Mouse (Mus musculus) kidney, postnatal 14 days (tissue): Measurements from ENCODE around the gene Nipa1.
"Not testable (repeated sequence)": the region's sequence is repeated elsewhere in the genome, so short reads cannot be mapped to it uniquely, and the experiment has no call there.

ENCODE experiments used
- DNase-seq: peaks from one replicate; pipeline ENCODE4 v3.0.0; 2022; ENCODE audit warnings: mixed read lengths

The Nipa1 gene

GRCm38 (mm10) chr7:56019930-56020253 is at the start of gene Nipa1:
Gene Nipa1 (minus strand): TSS chr7:56019954.
- DNase-seq: no peak

GRCm38 (mm10) chr7:56066634-56067033 is 46.9 kb upstream of the Nipa1 start:
- no peak for DNase-seq

GRCm38 (mm10) chr7:56066136-56066535 is 46.4 kb upstream of the Nipa1 start:
- no peak for DNase-seq

DNA sequence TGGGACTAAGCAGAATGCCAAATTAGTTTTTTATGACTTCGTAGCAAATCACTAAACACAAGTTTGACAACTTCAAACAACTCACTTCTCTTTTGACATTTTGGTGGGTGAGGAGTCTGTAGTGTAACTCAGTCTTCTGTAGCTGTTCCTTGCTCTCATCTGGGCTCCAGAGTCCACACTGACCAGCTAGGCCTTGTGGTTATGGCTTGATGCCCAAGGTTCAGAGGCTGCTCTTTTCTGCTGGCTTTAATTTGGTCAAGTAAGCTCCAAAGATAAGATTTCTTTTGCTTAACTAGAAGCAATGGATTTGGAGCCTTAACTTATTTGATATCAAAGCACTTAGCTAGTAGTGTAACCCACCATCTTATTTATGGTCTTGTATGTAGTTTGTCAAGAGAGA is 45.1 kb upstream of the Nipa1 start:
- peak; percentile 73 for DNase-seq

DNA sequence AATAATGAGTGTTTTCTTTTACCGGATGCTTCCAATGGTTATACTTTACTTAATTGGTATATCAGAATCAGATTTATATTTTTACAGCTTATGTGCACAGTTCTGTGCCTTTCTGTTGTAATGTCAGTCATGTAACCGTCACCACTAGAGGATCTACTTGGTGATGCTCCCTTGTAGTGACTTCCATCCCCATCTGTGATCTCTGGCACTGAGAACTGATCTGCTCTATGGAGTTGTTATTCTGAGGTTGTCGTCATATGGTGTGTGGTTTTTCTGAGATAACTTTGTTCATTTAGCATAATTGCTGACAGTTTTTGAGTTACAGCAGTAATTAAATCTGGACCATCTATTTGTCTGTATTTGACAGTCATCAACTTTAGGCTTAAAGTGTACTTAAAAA is 35.6 kb upstream of the Nipa1 start:
- no peak for DNase-seq

DNA sequence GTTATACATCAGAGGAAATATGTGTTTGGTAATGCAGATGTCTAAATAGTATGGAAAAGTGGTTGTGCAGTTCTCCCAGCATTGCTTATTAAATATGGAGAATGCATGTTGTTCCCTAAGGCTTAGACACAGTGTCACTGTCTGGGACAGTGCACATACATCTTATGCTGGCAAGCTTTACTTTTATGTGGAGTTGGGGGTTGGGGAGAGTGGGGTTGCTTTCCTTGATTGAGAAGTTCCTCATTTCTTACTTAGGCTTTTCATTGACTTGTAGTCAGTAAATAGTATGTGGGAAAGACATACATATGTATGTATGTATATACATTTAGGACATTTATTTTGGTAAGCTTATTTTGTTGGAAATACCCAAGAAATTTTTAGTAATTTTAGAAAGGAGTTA is 33.2 kb upstream of the Nipa1 start:
- DNase-seq: no peak

DNA sequence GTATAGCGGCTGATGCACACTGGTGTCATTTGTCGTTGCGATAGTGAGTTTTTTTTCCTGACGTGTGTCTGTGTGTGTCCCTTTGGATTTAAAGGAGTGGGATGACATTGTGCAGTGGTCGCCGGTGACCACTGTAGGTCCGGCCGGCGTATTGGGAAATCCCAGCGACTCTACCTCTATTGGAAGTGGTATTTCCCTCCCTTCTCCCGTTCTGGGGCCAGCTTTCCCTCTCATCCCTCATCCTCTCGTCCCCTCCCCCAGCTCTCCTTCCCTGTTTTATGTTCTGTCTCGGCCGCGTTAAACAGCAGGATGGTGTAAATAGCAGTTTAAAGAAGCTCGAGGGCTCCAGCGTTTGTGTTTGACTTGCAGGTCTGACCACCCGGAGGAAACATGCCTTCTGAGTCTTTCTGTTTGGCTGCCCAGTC is 30.7 kb upstream of the Nipa1 start:
- peak; percentile 50 for DNase-seq

DNA sequence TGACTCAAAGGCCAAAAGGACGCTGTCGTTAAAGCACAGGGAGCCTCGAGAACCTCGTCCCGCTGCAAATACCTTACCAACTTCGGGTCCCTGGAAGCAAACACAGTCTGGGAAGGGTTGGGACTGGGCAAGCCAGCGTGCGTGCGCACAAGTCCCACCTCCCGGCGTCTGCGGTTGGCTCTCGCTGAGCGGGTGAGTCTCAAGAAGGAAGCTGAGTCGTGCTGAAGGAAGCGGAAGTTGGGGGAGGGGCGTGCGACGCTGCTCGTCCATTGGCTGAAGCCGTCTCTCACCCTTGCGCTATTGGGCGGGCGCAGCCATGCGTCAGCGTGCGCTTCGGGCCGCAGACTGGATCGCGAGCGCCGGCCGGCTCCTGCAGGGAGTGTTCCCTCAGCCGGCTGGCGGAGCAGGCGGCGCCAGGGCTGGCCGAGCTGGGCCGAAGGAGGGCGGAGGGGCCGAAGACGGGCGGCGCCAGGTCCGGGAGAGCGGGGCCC is 30.1 kb upstream of the Nipa1 start, which contains the start of gene Herc2:
Gene Herc2, plus strand, starts transcription at position 366 of the 491 bp plus-strand sequence.
- DNase-seq: peak; percentile 100

- DNase-seq: no peak
These were observed 27.4 kb upstream of the Nipa1 start for GRCm38 (mm10) chr7:56047178-56047577.

DNA sequence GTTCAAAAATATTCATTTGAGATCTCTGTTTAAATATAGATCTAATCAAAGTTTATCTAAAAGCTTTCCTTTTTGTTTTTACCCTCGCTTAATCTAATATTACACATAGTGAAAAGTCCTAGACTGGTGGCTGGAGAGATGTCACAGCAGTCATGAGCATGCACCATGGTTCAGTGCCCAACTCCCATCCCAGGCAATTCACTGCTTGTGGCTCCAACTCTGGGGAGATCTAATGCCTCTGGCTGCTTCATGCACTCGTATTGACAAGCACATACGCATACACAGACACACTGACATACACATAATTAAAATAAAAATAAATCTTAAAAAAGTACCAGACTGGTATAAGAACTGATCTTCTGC is 24.5 kb upstream of the Nipa1 start:
- DNase-seq: no peak

DNA sequence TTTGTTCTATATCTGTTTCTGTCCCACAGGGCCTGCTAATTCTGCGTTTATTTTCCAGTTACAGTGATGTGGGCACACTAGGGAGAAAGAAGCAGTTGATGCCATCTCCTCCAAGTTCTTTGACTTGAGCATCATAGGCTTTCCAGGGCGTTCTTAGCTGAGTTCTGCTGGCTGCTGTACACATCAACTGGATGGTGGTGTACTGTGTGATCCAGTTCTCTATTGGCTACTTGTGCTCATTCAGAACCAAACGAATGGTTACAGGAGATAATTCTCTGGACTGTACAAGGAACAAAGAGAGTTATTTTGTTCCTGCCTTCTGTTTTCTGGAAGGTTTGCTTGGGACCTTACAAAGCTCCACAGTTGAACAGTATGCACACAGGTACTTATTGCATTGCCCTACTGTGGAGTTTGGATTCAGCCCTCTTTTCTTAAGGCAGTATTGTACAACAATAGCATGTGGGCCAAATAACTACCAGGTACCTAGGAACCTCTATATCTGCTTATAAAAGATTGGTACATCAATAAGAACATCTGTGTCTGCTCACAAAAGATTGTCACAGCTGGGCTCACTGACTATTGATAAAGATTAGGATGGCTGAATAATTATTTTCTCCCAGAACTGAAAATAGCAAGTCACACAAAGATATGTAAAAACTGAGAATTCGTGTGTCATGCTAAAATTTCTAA is 24.0 kb upstream of the Nipa1 start:
- no peak for DNase-seq

- peak; percentile 69 for DNase-seq
These were observed 22.6 kb upstream of the Nipa1 start for GRCm38 (mm10) chr7:56042353-56042752.

- no peak for DNase-seq
These were observed 3.8 kb upstream of the Nipa1 start for GRCm38 (mm10) chr7:56023586-56023985.

DNA sequence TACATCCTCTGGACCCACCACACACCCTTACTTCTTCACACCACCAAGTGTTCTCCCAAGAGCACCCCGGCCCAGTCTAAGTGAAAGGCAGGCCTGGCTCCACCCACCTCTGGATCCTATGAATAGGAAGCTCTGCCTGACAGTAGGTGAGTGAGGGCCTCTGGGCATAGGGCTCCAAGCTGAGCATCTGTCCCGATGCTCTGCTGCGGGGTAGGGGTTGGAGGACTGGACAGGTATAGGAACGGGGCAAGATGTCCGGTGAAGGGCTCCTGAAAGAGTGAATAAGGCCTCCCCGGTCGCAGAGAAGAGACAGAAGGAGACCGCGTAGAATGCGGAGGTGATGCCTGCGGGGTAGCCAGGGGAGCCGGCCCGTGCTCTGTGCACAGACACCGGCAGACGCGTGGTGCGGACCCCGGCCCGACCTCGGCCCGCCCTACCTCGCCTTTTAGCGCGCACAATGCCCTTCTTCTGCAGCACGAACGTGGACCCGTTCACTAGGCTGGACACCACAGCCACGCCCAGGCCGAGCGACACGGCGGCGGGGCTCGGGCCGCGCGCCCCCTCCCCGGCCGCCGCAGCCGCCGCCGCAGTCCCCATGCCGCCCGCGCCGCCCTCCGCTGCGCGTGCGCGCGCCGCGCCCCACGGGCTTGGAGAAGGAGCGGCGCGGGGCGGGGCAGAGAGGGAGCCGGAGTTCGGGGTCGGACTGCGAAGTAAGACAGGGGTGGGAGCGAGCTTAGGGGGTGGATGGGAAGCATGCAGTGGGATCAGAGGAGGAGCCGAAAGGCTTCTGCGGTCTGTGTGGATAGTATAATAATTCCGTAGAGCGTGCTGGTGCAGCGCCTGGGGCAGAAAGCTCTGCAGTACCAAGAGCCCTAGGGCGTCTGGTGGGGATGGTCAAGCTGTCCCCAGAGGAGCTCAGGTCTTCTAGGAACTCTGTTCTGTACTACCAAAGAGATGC is 503 bp downstream of the Nipa1 start:
- peak; percentile 80 for DNase-seq

DNA sequence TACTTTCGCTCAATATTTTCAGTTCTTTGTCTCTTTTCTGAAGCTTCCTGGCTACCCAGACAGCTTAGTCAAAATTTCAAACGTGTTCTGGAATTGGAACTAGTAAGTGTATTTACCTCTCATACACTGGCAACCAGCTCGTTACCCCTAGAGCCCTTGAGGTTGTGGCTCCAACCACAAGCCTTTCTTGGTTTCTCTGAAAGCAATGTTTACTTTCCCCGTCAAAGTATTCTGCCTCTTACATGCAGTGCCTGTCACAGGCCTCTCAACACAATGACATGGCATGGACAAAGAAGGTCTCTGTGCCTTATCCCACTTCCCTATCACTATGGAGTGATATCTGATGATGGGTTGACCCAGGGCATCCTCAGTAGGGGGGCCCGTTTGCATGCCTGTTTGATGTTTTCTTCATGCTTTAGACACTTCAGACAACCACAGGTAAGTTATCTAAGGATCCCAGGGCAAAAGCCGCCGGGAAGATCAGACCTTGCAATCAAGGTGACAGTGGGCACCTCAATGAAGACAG is 1.2 kb downstream of the Nipa1 start:
- no peak for DNase-seq

DNA sequence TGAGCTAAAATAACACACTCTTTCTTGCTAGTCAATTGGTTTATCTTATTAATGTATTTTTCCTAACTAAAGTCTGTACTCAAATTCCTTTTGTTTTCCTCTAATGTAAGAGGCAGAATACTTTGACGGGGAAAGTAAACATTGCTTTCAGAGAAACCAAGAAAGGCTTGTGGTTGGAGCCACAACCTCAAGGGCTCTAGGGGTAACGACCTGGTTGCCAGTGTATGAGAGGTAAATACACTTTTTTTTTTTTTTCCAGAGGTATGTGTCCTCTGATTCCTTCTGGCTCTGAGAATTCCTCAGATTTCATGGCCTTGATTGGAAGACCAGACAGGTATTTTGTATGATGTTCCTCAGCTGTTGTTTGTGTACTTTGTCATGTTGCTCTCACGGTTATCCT is 2.0 kb downstream of the Nipa1 start:
- DNase-seq: no peak

DNA sequence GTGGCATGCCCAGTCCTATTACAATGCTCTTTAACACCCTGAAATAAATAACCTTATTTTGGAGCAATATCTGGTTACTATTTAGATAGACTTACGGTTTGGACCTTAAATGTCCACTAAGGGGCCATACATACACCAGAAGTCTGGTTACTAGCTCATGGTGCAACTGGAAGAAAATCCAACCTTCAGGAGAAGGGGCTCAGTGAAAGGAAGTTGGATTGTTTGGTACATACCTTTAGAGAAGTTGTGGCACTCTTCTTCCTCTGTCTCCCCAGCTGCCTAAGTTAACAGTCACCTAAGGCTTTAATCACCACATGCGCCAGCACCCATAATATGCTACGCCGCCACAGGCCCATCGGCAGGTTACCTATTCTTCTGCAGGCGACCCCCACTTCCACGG is 3.9 kb downstream of the Nipa1 start:
- DNase-seq: no peak

- DNase-seq: no peak
These were observed 4.6 kb downstream of the Nipa1 start for GRCm38 (mm10) chr7:56015172-56015571.

DNA sequence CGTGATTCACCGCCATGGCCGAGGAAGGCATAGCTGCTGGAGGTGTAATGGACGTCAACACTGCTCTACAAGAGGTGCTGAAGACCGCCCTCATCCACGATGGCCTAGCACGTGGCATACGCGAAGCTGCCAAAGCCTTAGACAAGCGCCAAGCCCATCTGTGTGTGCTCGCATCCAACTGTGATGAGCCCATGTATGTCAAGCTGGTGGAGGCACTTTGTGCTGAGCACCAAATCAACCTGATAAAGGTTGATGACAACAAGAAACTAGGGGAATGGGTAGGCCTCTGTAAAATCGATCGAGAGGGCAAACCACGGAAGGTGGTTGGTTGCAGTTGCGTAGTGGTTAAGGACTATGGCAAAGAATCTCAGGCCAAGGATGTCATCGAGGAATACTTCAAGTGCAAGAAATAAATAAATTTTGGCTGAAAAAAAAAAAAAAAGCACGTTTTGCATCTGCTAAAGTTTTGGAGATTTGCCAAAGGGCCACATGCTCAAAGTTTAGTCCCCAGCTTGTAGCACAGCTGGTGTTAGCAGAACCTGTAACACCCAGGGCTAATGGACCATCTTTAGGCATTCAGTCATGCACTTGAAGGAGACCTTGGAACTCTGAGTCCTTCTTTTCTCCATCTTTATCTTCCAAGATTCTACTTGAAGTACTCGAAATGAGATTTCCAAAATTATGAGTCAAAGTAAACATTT is 5.6 kb downstream of the Nipa1 start:
- not testable (repeated sequence) for DNase-seq

DNA sequence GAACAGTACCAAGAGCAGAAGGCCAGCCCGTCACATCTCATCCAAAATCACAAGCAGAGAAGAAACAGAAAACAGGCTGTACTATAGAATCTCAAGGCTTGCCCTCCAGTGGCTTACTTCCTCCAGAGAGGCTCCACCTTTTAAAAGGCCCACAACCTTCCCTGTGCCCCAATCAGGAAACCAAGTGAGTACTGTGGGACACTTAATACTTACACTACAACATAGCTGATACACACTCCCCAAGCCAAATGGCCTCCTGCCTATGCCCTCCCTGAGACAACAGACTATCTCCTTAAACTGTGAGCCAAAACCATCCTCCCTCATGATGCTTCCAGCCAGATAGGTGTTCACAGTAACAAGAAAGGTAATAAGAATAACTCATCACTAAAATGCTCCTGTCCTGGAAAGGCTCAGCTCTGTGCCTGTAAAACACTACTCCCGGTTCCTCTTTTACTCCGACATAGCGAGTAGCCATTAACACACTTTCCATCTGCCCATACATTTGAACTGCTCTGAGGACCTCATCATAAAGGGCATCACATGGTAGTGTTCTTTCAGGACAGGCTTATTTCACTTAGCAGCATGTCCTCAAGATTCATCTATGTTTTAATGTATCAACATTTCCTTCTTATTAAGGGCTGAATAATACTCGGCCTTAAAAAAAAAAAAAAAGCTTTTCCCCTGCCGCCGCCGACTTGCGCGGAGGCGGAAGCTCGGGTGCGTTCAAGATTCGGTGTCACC is 6.3 kb downstream of the Nipa1 start:
- no peak for DNase-seq

- DNase-seq: no peak
These were observed 8.8 kb downstream of the Nipa1 start for GRCm38 (mm10) chr7:56011018-56011333.

DNA sequence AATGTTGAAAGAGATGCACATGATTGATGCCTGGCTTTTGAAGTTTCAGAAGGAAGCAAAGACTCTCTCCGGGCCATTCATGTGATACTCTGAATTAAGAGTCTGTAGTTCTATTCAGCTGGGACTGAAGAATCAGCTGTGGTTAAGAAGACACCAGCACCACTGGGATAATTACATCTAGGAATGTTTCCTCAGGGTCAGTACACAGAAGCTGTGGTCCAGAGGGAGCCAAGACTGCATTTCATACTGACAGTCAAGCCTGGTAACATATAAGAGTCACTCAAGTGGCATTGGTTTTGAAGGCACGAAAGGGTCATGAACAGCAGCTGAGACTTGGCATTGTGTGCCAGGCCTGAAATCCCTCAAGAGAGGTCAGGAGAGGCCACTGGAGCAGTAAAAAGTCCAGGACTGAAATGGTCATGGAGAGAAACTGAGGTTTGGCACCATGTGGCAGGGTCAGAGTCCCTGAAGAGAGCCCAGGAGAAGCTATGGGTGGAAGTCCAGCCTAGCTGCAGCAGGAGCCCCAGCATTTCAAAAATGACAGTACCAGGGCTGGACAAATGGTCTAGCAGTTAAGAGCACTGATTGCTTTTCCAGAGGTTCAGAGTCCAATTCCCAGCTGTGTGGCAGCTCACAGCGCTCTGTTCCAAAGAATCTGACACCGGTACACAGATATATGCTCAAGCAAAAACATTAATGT is 9.3 kb downstream of the Nipa1 start:
- DNase-seq: peak; percentile 4
